Mouse (Mus musculus): Measurements from ENCODE around the gene Wdsub1. TPM values are rescaled to one million over a fixed set of nuclear protein-coding genes. Genes with fewer than 3 reads are reported as not detected.

Wdsub1 gene
- 13.0 TPM for polyA plus RNA-seq (2017; shearing (Covaris generic))

DNA sequence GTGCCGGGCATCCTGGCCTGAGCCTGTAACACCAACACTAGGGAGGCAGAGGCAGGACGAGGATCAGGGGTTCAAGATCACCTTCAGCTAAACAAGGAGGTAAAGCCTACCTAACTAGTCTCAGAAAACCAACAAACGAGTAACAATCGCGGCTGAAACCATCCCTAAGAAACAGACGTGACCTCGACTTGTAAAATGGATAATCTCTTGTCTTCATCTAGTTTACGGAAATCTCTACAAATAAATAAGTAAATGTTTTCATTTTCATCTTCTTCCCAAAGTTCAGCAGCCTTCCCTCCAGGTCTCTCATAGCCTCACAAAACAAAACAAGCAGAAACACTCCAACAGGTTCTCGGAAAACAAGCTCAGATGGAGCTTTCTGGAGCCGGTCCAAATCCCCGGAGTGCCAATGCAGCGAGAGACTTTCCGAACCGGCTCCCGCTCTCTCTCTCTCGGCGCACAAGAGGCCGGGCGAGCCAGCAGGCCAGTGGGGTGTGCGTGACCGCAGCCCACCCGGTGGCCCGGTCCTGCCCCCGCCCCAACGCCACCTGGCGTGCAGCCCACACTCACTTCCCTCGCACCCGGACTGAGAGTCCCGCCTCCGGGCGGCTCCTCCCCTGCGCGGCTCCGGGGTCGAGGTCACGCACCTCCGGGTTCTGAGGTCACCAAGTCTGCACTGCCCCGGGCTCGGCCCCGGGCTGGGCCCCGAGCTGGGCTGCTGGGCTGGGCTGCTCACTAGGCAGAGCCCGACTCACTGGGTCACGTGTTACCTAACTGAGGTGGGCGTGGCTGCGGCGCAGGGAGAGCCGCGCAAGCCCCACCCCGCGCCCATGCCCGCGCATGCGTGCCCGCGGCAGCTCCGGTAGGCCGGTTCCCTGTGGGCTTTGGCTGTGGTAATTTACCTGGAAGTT is at the start of gene Wdsub1:
Gene Wdsub1, minus strand, starts transcription at position 761 of the 911 bp plus-strand sequence.

